Mouse (Mus musculus): ENCODE results near the gene Maml1.

Gene Maml1

DNA sequence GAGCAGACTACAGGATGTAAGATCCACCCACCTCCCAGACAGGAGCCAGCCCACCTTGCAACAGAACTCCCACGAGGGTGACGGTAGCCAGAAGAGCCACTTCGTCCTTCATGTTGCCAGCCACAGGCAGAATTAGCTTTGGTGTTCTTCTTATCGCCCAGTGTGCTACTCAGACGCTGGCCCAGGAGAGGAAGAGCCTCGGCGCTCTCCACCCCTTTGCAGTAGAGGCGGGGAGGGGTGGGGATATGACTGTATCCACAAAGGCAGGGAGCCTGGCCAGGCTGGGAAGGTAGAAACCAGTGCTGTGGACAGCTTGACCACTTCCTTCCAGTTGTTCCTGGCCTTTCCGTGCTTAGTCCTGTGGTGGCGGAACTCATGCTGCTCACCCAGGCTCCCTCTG lies 53.8 kb downstream of the Maml1 start, which contains the start of gene Ltc4s:
TSS of gene Ltc4s (minus strand) at position 293 of the 400 bp plus-strand sequence.
- no peak for DNase-seq

DNA sequence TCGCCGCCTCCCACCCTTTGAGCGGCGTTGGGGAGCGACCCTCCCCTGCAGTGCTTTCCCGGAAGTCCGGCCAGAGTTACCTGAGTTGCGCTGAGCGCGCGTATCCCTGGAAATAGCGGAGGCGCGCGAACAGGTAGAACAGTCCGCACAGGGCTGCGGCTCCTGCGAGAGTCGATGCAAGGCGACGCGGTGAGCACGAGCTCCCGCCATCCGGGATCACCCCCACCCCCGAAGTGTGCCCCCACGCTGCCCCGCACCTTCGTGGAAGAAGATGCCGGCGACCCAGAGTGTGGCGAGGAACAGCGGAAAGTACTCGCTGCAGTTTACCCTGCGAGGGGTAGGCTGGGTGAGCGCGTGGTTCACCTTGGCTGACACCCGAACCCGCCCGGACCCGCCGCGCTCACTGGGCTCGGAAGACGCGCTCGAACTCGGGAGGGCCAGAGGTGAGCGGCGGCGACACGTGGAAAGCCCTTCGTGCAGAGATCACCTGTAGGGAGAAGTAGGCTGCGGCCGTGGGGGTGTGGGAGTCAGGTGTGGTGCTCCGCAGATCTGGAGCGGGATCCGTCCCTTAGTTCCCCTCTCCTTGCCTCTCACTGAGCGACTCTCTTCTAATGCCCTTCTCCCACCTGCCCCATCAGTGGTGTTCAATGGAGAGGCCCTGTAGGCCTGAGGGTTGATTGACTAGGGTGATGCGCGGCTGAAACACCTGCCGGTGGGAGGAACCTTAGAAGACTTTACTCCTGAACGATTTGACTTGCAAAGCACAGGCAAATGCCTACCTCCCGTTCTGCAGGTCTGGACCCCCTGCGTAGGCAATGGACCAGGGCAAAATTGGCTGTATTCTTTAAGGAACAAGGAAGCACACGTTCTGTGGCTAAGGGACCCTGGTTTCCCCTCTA lies 54.9 kb downstream of the Maml1 start:
- DNase-seq, result no peak

- peak; percentile 92 for DNase-seq
These were observed 55.6 kb downstream of the Maml1 start for GRCm38 (mm10) chr11:50236540-50236936.

DNA sequence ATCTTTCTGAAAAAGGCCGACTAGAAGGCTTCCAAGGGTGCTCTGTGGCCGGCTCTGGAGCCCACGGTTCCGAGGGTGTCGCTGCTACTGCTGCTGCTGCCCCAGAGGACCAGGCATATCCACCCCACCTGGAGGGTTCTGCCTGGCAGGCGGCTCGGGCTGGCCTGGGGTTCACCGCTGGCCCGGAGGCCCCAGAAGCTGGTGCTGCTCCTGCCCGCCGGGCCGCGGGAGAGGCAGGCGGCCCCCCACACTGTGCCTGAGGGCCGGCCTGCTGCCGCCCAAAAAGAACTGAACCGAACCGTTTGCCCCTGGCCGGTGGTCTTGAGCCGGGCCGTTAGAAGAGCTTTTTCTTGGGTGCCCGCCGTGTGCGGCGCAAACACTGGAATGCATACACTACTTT lies 57.5 kb downstream of the Maml1 start:
- no peak for DNase-seq

- no peak for DNase-seq
These were observed 58.1 kb downstream of the Maml1 start for GRCm38 (mm10) chr11:50233993-50234392.

- no peak for DNase-seq
These were observed 59.1 kb downstream of the Maml1 start for GRCm38 (mm10) chr11:50233022-50233421.

- DNase-seq, result peak; percentile 81
These were observed 60.7 kb downstream of the Maml1 start for GRCm38 (mm10) chr11:50231411-50231810.

DNA sequence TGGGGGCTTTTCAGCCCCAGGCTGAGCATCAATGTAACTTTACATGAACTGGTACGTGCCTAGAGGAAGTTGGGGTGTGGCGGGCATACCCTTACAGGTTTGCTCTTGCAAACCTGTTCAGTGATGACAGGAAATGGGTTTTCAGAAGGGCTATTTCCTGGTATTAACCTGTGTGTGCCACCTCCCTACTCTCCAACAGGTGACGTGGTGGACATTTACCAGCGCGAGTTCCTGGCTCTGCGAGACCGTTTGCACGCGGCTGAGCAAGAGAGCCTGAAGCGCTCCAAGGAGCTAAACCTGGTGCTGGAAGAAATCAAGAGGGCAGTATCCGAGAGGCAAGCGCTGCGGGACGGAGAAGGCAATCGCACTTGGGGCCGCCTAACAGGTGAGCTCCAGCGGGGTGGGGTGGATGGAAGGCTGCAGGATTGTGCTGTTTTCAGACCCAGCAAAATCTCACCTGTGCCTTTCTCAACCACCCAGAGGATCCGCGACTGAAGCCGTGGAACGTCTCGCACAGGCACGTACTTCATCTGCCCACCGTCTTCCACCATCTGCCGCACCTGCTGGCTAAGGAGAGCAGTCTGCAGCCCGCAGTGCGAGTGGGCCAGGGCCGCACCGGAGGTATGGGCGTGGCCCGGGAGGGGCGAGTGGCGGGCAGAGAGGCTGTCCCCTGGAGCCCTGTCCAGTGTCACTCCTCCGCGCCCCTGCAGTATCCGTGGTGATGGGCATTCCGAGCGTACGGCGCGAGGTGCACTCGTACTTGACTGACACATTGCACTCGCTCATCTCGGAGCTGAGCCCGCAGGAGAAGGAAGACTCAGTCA lies 61.4 kb downstream of the Maml1 start:
- no peak for DNase-seq

DNA sequence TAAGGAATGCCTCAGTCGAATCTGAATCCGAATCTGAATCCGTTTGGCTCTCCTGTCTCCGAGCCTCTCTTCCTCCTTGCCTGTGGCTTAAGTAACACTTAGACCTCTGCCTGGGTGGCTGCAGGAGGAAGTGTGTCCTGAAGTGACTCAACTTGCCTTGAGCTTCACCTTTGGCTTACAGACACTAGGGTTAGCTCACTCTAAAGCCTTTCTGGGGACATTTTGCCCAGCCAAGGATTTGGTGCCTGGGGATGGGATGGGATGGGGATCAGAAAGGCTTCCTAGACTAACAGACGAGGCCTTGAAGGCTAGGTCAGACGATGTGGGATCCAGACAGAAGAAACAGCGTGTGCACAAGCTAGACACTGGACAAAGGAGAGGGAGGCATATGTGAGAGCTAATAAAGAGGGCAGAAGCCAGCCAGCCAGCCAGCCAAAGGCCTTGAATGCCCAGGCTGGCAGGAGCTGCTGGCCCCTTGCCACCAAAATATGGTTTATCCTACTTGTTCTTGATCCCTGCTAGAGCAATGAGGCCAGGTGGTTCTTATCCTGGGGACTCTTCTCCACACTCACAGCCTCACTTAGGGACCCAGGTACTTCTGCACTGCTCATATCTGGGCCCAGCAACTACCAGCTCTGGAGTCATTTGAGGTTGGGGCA lies 62.7 kb downstream of the Maml1 start:
- no peak for DNase-seq

- DNase-seq, result no peak
These were observed 63.3 kb downstream of the Maml1 start for GRCm38 (mm10) chr11:50228772-50229171.

- no peak for DNase-seq
These were observed 64.4 kb downstream of the Maml1 start for GRCm38 (mm10) chr11:50227736-50228135.

- peak; percentile 56 for DNase-seq
These were observed 64.9 kb downstream of the Maml1 start for GRCm38 (mm10) chr11:50227226-50227625.

DNA sequence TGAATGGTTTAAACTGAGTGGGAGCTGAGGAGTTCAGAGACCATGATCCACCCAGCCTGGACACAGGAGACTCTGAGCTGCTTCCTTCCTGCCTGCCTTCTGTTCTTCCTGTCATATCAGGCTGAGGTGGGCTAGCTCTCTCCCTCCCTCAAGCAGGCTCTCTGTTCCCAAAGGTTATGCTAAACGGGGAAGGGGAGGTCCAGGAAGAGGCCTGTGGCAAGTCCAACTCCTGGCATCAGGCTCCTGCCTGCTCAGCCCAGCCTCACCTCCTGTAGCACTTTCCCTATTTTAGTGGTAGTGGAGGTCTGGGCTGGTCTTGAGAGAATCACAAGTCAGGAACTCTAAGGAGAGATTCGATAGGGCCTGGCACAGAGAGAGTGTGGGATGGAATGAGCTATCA lies 65.7 kb downstream of the Maml1 start:
- DNase-seq, result no peak

DNA sequence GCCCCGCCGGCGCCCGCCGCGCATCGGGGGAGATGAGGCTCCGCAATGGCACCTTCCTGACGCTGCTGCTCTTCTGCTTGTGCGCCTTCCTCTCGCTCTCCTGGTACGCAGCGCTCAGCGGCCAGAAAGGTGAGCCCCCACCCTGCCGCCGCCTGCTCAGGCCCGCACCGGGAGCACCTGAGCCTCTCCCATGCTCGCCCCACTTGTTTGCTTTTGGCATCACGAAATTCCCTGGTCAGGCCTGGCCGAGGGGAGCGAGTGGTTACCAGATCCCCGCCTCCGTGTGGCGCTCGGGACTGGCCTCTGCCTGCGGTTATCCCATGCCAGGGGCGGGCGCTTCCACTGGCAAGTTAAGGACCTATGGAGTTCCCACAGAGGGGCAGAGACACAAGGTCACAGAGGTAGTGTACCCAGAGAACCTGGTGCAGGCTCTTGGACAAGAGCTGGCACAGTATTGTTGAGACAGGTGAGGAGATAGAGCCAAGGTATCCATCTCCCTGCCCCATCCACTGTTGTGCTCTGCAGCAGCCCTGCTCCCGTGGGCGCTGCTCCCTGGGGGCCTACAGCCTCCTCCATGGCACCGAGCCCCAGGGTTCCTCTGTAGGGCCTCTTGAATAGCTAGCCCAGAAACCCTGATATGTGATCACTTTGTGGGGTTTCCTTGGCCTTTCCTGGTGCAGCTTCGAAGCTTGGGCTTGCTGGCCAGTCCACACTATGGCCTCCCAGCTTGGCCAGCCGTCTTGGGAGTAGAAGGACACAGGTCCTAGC lies 66.3 kb downstream of the Maml1 start:
- peak; percentile 55 for DNase-seq

- DNase-seq, result peak; percentile 90
These were observed 67.2 kb downstream of the Maml1 start for GRCm38 (mm10) chr11:50224671-50225530.

DNA sequence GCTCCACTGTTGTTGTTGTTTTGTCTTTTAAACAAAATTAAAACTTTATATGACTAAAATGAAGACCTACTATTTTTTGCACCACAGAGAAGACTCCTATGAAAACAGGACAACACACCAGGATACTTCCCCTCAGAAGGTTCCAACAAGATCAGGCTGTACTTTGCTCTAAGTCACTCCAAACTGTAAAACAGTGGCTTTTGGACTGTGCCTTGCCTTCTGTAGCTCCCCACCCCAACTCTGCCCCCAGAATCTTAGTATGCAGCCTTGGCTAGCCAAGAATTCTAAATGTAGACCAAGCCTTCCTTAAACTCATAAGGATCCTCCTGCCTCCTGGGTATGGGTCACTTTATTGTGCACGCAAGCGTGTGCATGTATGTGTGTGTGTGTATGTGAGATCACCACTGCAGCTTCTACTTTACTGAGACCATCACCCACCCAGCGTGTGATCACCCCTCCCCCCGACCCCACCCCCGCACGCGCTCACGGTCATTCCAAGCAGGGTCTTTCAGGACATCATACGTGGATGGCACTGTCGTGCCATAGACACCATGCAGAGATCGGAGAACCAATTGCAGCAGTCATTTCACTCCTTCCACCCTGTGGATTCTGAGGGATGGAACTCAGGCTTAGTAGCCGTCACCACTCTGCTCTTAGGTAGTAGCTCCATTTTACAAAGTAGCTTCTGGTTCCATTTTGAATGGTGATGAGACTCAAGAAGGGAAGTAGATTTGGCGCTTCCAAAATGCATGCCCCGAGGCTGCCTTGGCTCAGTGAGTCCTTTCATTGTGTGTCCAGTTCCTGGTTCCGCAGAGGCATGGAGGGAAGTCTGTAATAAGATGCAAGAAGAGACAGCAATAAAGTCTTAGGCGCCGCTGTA lies 68.1 kb downstream of the Maml1 start:
- no peak for DNase-seq

- no peak for DNase-seq
These were observed 69.4 kb downstream of the Maml1 start for GRCm38 (mm10) chr11:50222559-50223276.

GRCm38 (mm10) chr11:50219833-50220232 lies 72.3 kb downstream of the Maml1 start:
- no peak for DNase-seq

GRCm38 (mm10) chr11:50217811-50218210 lies 74.3 kb downstream of the Maml1 start:
- no peak for DNase-seq

Data from lung, postnatal 10 days (tissue).